Mouse (Mus musculus): Measurements from ENCODE around the gene Gm11549. TPM values are rescaled to one million over a fixed set of nuclear protein-coding genes. Genes with fewer than 3 reads are reported as not detected.

Gene Gm11549
- polyA plus RNA-seq, 1 experiment from 2014 or later: 2.2 TPM

DNA sequence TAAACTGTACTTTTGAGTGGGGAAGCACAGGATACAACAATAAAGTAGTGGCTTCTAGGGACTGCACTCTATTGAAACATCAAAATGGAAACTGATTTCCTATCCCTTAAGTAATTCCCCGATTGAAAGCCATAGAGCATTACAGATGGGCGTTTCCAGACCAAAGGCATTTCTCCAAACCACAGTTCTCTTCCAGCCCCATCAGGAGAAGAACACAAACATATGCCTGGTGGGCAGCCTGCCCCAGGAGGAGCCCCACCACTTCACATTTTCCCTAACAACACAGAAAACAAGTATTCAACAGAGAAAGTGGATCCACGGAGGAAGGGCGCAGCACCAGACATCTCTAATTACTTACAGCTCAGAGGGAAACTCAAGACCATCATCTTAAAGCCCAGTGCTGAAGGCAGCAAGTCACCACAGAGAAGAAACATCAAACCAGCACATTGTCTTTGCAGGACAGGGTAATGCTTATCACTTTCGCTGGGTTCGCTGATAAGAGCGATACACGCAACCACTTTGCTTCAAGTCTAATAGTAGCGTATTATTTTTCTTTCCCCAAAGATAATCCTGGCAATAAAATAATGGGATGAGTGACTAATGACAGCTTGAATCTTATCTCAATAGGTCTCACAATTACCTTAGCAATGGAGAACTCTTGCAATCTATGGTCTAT lies 28.8 kb downstream of the Gm11549 start:
- Histone ChIP-seq H3K4me2 (no peak overlapping the region), H3K9ac (no peak overlapping the region), H3K27ac (replicated peaks) (no peak overlapping the region), H3K4me3 (no peak overlapping the region), H3K4me1 (replicated peaks) (0 out of 2 replicates have a peak, but pooled peaks cover 4% of the 10 kb centered on the region), H3K9me3 (no peaks in the 10 kb centered on the region), H3K27me3 (peaks cover 4% of the 10 kb centered on the region; the same call in 1 of the 2 replicates), H3K36me3 (no peaks in the 10 kb centered on the region)
- ATAC-seq (ENCODE audit: low read depth): no peak
- 83% methylated on average over 9 of the region's 9 CpGs for WGBS

GRCm38 (mm10) chr3:36491535-36491934 lies 30.1 kb downstream of the Gm11549 start:
- H3K4me1 ChIP-seq (replicated peaks): 0 out of 2 replicates have a peak, but pooled peaks cover 4% of the 10 kb centered on the region
- H3K36me3 ChIP-seq: no peaks in the 10 kb centered on the region
- no peak overlapping the region for H3K4me3 ChIP-seq
- no peaks in the 10 kb centered on the region for H3K9me3 ChIP-seq
- WGBS: 96% methylated on average over 5 of the region's 5 CpGs
- H3K27me3 ChIP-seq: peaks cover 4% of the 10 kb centered on the region; the same call in 1 of the 2 replicates
- no peak overlapping the region for H3K4me2 ChIP-seq
- no peak for ATAC-seq (ENCODE audit: low read depth)
- H3K27ac ChIP-seq (replicated peaks): no peak overlapping the region
- no peak overlapping the region for H3K9ac ChIP-seq

- Histone ChIP-seq H3K9me3 (no peaks in the 10 kb centered on the region), H3K27ac (replicated peaks) (no peak overlapping the region), H3K27me3 (no peaks in the 10 kb centered on the region), H3K9ac (no peak overlapping the region), H3K4me2 (no peak overlapping the region), H3K36me3 (no peaks in the 10 kb centered on the region), H3K4me3 (no peak overlapping the region), H3K4me1 (replicated peaks) (no peaks in the 10 kb centered on the region)
- 93% methylated on average over 1 of the region's 1 CpGs for WGBS
- no peak for ATAC-seq (ENCODE audit: low read depth)
Observed at GRCm38 (mm10) chr3:36489590-36489910, 32.1 kb downstream of the Gm11549 start.

DNA sequence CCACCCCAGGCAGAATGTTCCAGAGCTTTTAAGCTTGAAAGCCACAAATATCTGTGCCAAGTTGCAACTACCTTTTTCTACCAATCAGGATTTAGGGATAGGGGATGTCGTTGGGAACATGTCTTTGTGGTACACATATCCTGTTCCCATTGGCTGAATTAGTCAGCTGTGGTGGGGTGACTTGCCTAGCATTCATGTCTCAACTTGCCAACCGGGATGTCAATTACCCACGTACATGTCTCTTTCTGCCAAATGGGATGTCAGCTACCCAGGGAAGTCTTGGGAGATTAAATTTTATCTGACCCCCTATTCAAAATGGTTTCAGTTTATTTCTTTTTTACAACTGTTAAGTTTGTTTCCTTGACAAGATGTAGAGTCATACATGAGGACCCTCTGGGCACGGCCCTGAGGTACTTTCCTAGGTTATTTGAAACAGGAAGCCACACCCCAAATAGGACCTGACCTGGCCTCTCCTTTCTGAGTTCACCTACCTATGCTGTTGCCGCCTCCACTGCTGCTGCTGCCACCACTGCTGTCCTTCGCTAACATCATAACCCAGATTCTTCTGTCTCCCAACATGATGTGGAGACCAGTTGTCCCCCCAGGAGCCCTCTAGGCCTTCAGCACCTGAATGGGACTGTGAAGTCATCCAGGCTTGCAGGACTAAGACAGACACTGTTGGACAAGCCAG lies 32.6 kb downstream of the Gm11549 start:
- Histone ChIP-seq H3K4me2 (no peak overlapping the region), H3K27me3 (no peaks in the 10 kb centered on the region), H3K27ac (replicated peaks) (no peak overlapping the region), H3K4me3 (no peak overlapping the region), H3K4me1 (replicated peaks) (no peaks in the 10 kb centered on the region), H3K9me3 (no peaks in the 10 kb centered on the region), H3K9ac (no peak overlapping the region), H3K36me3 (no peaks in the 10 kb centered on the region)
- ATAC-seq (ENCODE audit: low read depth): no peak
- WGBS: 92% methylated on average over 6 of the region's 6 CpGs

DNA sequence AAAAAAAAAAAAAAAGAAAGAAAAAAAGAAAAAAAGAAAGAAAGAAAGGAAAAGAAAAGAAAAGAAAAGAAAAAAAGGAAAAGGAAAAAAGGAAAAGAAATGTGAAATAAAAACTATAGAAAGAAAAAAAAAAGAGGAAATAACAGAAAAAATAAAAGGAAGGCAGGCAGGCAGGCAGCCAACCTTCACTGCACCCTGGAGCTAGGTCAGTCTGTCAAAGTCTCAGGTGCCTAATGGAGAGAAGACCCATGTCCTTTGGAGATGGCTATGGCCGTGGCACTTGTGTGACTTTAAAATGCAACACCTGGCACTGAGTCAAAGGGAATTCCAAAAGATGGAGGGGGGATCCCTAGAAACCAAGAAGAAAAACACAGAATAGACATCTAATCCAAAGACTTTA lies 33.2 kb downstream of the Gm11549 start:
- Histone ChIP-seq H3K36me3 (no peaks in the 10 kb centered on the region), H3K4me1 (replicated peaks) (peaks cover under 1% of the 10 kb centered on the region; the same call in 1 of the 2 replicates), H3K4me3 (no peak overlapping the region), H3K9me3 (no peaks in the 10 kb centered on the region), H3K4me2 (no peak overlapping the region), H3K9ac (no peak overlapping the region), H3K27me3 (no peaks in the 10 kb centered on the region), H3K27ac (replicated peaks) (no peak overlapping the region)
- 71% methylated on average over 1 of the region's 1 CpGs for WGBS
- no peak for ATAC-seq (ENCODE audit: low read depth)

GRCm38 (mm10) chr3:36486881-36487280 lies 34.7 kb downstream of the Gm11549 start:
- H3K27me3 ChIP-seq: no peaks in the 10 kb centered on the region
- no peaks in the 10 kb centered on the region for H3K36me3 ChIP-seq
- H3K9ac ChIP-seq: no peak overlapping the region
- no peak overlapping the region for H3K4me3 ChIP-seq
- no peak overlapping the region for H3K27ac ChIP-seq (replicated peaks)
- ATAC-seq (ENCODE audit: low read depth): no peak
- no peaks in the 10 kb centered on the region for H3K9me3 ChIP-seq
- 93% methylated on average over 6 of the region's 6 CpGs for WGBS
- H3K4me1 ChIP-seq (replicated peaks): peaks cover 13% of the 10 kb centered on the region
- no peak overlapping the region for H3K4me2 ChIP-seq

DNA sequence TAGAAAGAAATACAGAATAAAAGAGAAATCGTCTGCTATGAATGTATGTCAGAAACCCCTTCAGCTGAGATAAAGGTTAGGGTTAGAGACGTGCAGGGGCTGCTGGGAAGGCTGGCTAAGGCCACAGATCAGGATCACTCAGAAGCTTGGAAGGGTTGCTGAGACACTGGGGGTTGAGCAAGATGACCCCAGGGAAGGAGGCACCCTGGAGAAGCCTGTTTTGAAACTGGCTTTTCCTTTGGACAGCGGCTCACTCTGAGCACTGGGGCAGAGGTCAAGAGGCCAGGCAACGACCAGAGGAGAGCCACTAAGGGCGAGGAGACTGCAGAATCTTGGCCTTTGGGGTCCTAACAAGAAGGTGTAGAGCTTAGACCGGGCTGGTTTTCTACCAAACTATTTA lies 35.4 kb downstream of the Gm11549 start:
- WGBS: 76% methylated on average over 6 of the region's 6 CpGs
- Histone ChIP-seq H3K36me3 (no peaks in the 10 kb centered on the region), H3K4me1 (replicated peaks) (peaks cover 17% of the 10 kb centered on the region), H3K4me3 (no peak overlapping the region), H3K27me3 (no peaks in the 10 kb centered on the region), H3K27ac (replicated peaks) (no peak overlapping the region), H3K9me3 (no peaks in the 10 kb centered on the region), H3K4me2 (no peak overlapping the region), H3K9ac (no peak overlapping the region)
- no peak for ATAC-seq (ENCODE audit: low read depth)

- peaks cover 17% of the 10 kb centered on the region for H3K4me1 ChIP-seq (replicated peaks)
- H3K27ac ChIP-seq (replicated peaks): no peak overlapping the region
- H3K9ac ChIP-seq: no peak overlapping the region
- ATAC-seq (ENCODE audit: low read depth): no peak
- H3K27me3 ChIP-seq: no peaks in the 10 kb centered on the region
- H3K4me3 ChIP-seq: no peak overlapping the region
- WGBS: 93% methylated on average over 4 of the region's 4 CpGs
- no peaks in the 10 kb centered on the region for H3K36me3 ChIP-seq
- no peaks in the 10 kb centered on the region for H3K9me3 ChIP-seq
- no peak overlapping the region for H3K4me2 ChIP-seq
Observed at GRCm38 (mm10) chr3:36484292-36484691, 37.3 kb downstream of the Gm11549 start.

DNA sequence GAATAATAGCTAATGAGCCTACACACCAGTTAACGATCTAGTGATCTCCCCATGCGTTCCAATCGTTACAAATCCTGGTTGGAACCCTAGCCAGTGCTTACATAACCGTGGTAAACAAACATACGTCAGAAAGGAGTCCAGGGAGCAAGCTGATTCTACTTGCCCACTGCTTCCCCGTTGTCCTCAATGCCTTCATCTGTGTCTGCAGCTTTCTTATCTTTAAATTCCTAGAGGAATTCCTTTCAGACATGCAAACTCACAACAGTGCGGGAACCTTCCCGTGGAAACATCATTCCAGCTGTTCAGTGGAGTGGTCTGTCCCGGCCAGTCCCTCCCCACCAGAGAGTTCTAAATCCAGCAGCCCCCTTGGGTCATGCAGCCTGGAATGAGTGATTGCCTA lies 38.7 kb downstream of the Gm11549 start:
- 49% methylated on average over 9 of the region's 9 CpGs for WGBS
- Histone ChIP-seq H3K36me3 (no peaks in the 10 kb centered on the region), H3K4me3 (no peak overlapping the region), H3K4me2 (no peak overlapping the region), H3K27me3 (no peaks in the 10 kb centered on the region), H3K27ac (replicated peaks) (no peak overlapping the region), H3K4me1 (replicated peaks) (peaks cover 17% of the 10 kb centered on the region), H3K9me3 (no peaks in the 10 kb centered on the region), H3K9ac (no peak overlapping the region)
- ATAC-seq (ENCODE audit: low read depth): no peak

GRCm38 (mm10) chr3:36481776-36482193 lies 39.8 kb downstream of the Gm11549 start:
- no peaks in the 10 kb centered on the region for H3K9me3 ChIP-seq
- no peaks in the 10 kb centered on the region for H3K36me3 ChIP-seq
- no peak overlapping the region for H3K4me3 ChIP-seq
- peak; percentile 64 for ATAC-seq (ENCODE audit: low read depth)
- H3K9ac ChIP-seq: peak overlapping the region; percentile 22; the same call in 1 of the 2 replicates
- H3K4me1 ChIP-seq (replicated peaks): peaks cover 21% of the 10 kb centered on the region
- 5% methylated on average over 11 of the region's 11 CpGs for WGBS
- peak overlapping the region; percentile 80 for H3K27ac ChIP-seq (replicated peaks)
- no peaks in the 10 kb centered on the region for H3K27me3 ChIP-seq
- H3K4me2 ChIP-seq: peak overlapping the region; percentile 22

DNA sequence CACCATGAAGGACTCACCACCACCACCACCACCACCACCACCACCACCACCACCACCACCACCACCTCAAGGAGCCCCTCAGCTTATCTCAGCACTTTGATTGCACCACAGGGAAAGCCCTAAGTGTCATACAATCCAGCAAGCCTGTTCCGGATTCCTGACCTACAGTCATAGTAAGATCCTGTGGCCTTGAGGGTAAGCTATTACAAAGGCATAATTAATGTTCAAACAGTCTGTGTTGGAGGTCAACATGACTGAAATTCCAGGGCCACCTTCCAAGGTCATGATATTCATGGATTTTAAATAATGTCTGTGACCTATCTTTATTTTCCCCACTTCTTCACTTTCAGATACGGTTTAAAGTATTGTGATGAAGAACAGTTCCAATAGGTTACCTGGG lies 41.1 kb downstream of the Gm11549 start:
- no peak for ATAC-seq (ENCODE audit: low read depth)
- 71% methylated on average over 2 of the region's 2 CpGs for WGBS
- H3K27ac ChIP-seq (replicated peaks): no peak overlapping the region
- H3K36me3 ChIP-seq: no peaks in the 10 kb centered on the region
- no peaks in the 10 kb centered on the region for H3K27me3 ChIP-seq
- H3K4me3 ChIP-seq: no peak overlapping the region
- no peak overlapping the region for H3K4me2 ChIP-seq
- no peak overlapping the region for H3K9ac ChIP-seq
- H3K4me1 ChIP-seq (replicated peaks): peaks cover 30% of the 10 kb centered on the region
- no peaks in the 10 kb centered on the region for H3K9me3 ChIP-seq

DNA sequence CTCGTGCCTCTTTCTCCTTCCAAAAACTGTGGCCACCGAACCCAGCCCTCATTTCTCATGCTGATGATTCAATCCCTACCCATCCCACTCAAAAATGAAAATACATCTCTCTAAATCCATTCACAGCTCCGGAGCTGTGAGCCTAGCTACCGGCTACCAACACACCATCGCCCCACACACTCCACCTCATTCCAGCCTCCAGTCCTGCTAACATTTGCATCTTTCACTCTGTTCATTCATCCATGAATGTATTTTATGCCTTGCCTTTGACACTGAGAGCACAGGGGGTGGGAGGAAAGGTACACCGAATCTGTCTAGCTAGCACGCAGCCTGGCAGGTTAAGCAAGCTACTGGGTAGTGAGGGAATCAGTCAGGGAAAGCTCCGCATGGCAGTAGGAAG lies 42.8 kb downstream of the Gm11549 start:
- 65% methylated on average over 8 of the region's 8 CpGs for WGBS
- H3K36me3 ChIP-seq: no peaks in the 10 kb centered on the region
- no peak overlapping the region for H3K27ac ChIP-seq (replicated peaks)
- no peak overlapping the region for H3K9ac ChIP-seq
- peaks cover 35% of the 10 kb centered on the region for H3K4me1 ChIP-seq (replicated peaks)
- no peaks in the 10 kb centered on the region for H3K9me3 ChIP-seq
- no peak overlapping the region for H3K4me3 ChIP-seq
- H3K27me3 ChIP-seq: no peaks in the 10 kb centered on the region
- ATAC-seq (ENCODE audit: low read depth): no peak
- H3K4me2 ChIP-seq: no peak overlapping the region

Data from neural tube, embryonic 13.5 days (tissue).